Mouse (Mus musculus) stomach, postnatal 0 days (tissue): ENCODE measurements around the gene Olfr976.
"Not testable (repeated sequence)": the region's sequence is repeated elsewhere in the genome, so short reads cannot be mapped to it uniquely, and the experiment has no call there.

Experiments
- CTCF ChIP-seq: IDR thresholded peaks from 2 replicates; pipeline ENCODE4 v1.5.1; 2016; ENCODE audit warnings: antibody characterized with exemption, low read depth, mild to moderate bottlenecking, moderate library complexity
- EP300 ChIP-seq: optimal IDR thresholded peaks from 2 replicates; pipeline ENCODE3; 2016; ENCODE audit warnings: antibody characterized with exemption

DNA sequence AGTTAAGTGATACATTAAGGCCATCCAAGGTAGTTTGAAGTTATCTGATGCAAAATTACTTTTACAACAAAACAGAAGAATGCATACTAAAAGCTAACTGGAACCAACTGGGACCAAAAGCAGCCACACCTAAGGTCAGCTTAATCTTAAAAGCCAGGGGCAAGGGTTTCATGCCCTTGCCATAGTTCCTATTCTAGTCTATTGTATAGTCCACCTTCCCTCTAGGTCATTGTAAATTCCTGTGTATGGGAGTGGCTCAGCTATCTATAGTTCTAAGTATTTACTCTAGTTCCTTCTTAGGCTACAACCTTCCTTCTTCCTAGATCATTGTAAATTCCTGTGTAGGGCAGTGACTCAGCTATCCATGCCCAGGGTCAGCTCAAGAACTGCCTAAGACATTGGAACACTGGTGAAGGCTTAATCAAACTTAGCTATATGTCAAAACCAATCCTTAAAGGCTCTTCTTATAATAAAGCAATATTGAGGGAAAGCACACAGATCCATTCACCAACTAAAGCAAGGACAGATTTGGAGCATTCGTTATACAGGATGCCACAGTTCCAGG is 15.7 kb upstream of the Olfr976 start:
- TF ChIP-seq EP300, CTCF: not testable (repeated sequence)
